Mouse (Mus musculus) lung, embryonic 16.5 days (tissue): ENCODE measurements around the gene Slc6a2. TPM values are rescaled to one million over a fixed set of nuclear protein-coding genes. Genes with fewer than 3 reads are reported as not detected.

Source experiments
- ATAC-seq: fragments of 200-750 bp; cut with Nextera tagmentation; 2 replicates; pipeline ENCODE4 v1.8.0; 2017; ENCODE audit warnings: low read depth, mild to moderate bottlenecking, moderate library complexity
- H3K27ac ChIP-seq: fragments of 300-500 bp; sonication (generic); 2 replicates; pipeline ENCODE4 v1.5.1; 2014; ENCODE audit warnings: mild to moderate bottlenecking, control low read depth, low read length
- H3K27me3 ChIP-seq: fragments of 300-500 bp; sonication (generic); 2 replicates; pipeline ENCODE4 v1.6.1; 2014; ENCODE audit warnings: low read depth, low read length, mixed read lengths; ENCODE audit not compliant: control insufficient read depth, insufficient read depth
- H3K36me3 ChIP-seq: fragments of 300-500 bp; sonication (generic); 2 replicates; pipeline ENCODE4 v1.6.1; 2014; ENCODE audit warnings: low read length; ENCODE audit not compliant: control insufficient read depth, insufficient read depth
- H3K4me1 ChIP-seq: fragments of 300-500 bp; sonication (generic); replicated peaks from 2 replicates; pipeline ENCODE4 v1.6.1; 2014; ENCODE audit warnings: low read length, mixed read lengths; ENCODE audit not compliant: control insufficient read depth, insufficient read depth
- H3K4me2 ChIP-seq: fragments of 300-500 bp; sonication (generic); 2 replicates; pipeline ENCODE4 v1.6.1; 2014; ENCODE audit warnings: low read depth, low read length, control low read depth
- H3K4me3 ChIP-seq: fragments of 300-500 bp; sonication (generic); 2 replicates; pipeline ENCODE4 v1.5.1; 2014; ENCODE audit warnings: mild to moderate bottlenecking, low read length, control low read depth
- H3K9ac ChIP-seq: fragments of 300-500 bp; sonication (generic); 2 replicates; pipeline ENCODE4 v1.6.1; 2014; ENCODE audit warnings: low read length, control low read depth
- H3K9me3 ChIP-seq: fragments of 300-500 bp; sonication (generic); 2 replicates; pipeline ENCODE4 v1.6.1; 2016; ENCODE audit warnings: low read length; ENCODE audit not compliant: control insufficient read depth
- WGBS: fragments of 180-500 bp; shearing (Covaris S2); extraction: QIAGEN DNeasy Blood & Tissue Kit; methylation state at CpG from one replicate; pipeline ENCODE4 v1.1.7; 2014; 5-methylcytosine and 5-hydroxymethylcytosine counted together
- microRNA-seq: library from miRNA; unstranded; fragments of <30 nt; microRNA quantifications from one replicate; pipeline ENCODE4, GENCODE M21; 2016
- polyA plus RNA-seq: library from polyadenylated mRNA; unstranded; fragments of >200 nt; fragmentation: Nextera tagmentation; extraction: Ambion mirVana; gene quantifications from 2 replicates; pipeline ENCODE4 v1.2.1, GENCODE M21; 2015

Gene Slc6a2
- polyA plus RNA-seq, 1 experiment from 2014 or later, result 0.58 TPM

DNA sequence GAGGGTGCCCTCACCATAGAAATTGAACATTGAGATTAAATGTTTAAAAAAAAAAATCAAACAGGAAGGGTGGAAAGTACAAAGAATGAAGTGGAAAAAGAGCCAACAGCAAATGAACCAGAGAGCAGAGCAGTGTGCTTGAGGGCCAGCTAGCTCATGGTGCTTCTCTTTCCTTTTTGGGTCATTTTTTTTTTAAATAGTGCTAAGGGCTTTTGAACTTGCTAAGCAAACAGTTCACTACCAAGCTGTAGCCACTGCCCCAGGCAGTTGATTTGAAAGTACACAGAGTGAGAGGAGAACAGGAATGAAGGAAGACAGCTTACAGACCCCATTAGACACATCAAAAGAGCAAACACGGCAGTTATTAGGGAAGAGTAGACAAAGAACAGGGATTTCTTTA is 83.2 kb downstream of the Slc6a2 start:
- Histone ChIP-seq H3K4me2 (no peak overlapping the region), H3K4me3 (no peak overlapping the region), H3K27ac (peak overlapping the region; percentile 83), H3K4me1 (peaks cover 2% of the 10 kb centered on the region; the same call in 1 of the 2 replicates), H3K27me3 (no peaks in the 10 kb centered on the region), H3K9ac (no peak overlapping the region), H3K36me3 (no peaks in the 10 kb centered on the region), H3K9me3 (no peaks in the 10 kb centered on the region)
- WGBS, result 15% methylated on average over 1 of the region's 1 CpGs
- ATAC-seq, result peak; percentile 76

DNA sequence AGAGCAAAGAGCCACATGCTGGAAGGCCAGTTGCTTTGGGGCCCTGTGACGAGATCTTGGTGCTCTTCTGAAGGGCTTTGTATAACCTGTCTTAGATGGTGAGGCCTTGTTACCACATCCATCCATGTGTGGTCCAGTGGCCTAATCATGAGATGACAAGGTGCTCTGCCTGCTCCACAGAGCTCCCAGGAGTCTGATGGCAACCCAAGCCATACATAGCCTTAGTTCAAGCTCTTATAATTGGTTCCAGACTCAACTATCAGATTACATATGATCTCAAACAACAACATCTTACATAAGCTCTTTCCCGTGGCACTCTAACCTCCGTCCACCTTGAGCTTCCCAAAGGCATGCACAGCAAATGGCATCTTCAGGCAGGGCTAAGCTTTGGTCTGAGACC is 88.2 kb downstream of the Slc6a2 start, which contains the start of gene Ces1a:
Gene Ces1a, minus strand, starts transcription at position 101 of the 400 bp plus-strand sequence.
- H3K4me1 ChIP-seq, result no peaks in the 10 kb centered on the region
- H3K36me3 ChIP-seq, result no peaks in the 10 kb centered on the region
- no peaks in the 10 kb centered on the region for H3K27me3 ChIP-seq
- no peak for ATAC-seq
- H3K27ac ChIP-seq, result no peak within 1 kb of the TSS
- 83% methylated on average over 3 of the region's 3 CpGs for WGBS
- H3K4me3 ChIP-seq, result no peak within 1 kb of the TSS
- H3K9me3 ChIP-seq, result no peaks in the 10 kb centered on the region
- no peak within 1 kb of the TSS for H3K4me2 ChIP-seq
- no peak within 1 kb of the TSS for H3K9ac ChIP-seq

DNA sequence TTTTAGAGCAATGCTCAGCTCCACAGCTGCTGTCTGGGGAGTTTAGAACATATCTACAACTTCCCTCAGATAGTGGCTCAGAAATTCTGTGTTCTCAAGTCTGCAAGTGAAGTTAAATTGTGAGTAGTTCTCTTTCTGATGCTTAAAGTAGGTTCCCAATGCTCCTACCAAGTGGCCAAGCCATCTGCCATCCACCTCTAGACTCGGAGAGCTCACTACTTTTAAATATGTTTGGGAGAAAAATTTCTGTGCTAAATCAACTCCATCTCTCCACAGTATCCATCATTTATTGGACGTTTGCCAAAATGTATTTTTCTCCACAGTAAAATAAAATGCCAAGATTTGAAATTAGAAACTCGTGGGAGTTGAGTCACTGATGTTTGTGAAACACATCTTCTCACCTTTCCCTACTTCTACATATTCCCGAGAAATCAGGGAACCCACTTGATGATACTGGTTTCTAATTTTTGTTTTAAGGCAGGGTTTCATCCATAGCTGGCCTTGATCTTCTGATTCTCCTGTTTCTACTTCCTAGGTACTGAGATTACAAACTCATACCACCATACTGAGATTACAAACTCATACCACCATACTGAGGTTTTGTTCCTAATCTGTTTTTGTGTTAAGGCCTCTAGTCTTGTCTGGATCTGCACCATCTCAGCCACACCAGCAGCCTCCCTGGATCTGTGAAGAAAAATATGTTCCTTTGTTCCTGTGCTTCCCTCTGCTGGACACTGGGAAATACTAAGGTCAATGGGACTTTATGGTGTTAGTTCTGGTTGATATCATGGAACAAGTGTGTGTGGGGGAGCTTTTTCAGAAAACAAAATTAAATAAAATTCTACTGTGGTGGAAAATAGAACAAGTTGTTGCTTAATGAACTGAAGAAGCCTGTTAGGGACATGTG is 88.9 kb downstream of the Slc6a2 start:
- 37% methylated on average over 4 of the region's 4 CpGs for WGBS
- no peaks in the 10 kb centered on the region for H3K36me3 ChIP-seq
- H3K4me1 ChIP-seq, result no peaks in the 10 kb centered on the region
- ATAC-seq, result no peak
- H3K4me3 ChIP-seq, result no peak overlapping the region
- no peaks in the 10 kb centered on the region for H3K27me3 ChIP-seq
- no peak overlapping the region for H3K4me2 ChIP-seq
- H3K9ac ChIP-seq, result no peak overlapping the region
- H3K9me3 ChIP-seq, result no peaks in the 10 kb centered on the region
- no peak overlapping the region for H3K27ac ChIP-seq

Small RNA genes lying within 50 kb of the gene (microRNA-seq; reads per million reads assigned to microRNA genes)
- not detected for gene Gm22151

Other genes with a start within 250 kb of the Slc6a2 start
- gene Mmp2, start 132.8 kb upstream of the Slc6a2 start, polyA plus RNA-seq, result 244 and 249 TPM in 2 replicates
- gene Lpcat2, start 104.7 kb upstream of the Slc6a2 start, polyA plus RNA-seq, result 6.9 and 7.4 TPM in 2 replicates
- gene Capns2, start 58.7 kb upstream of the Slc6a2 start, polyA plus RNA-seq, result 0.55 and 0.57 TPM in 2 replicates
- gene Ces1a, start 88.1 kb downstream of the Slc6a2 start, polyA plus RNA-seq, result 0.15 TPM in 1 of 2 replicates, not detected in the other
- 0.20 TPM in 1 of 2 replicates, not detected in the other for gene Ces1b, start 119.9 kb downstream of the Slc6a2 start, polyA plus RNA-seq
- gene Ces1c, start 171.2 kb downstream of the Slc6a2 start, polyA plus RNA-seq, result 0.67 TPM in 1 of 2 replicates, not detected in the other
- gene Ces1d, start 237.8 kb downstream of the Slc6a2 start, polyA plus RNA-seq, result 89.8 and 109 TPM in 2 replicates